Mouse (Mus musculus) kidney, embryonic 15.5 days (tissue): ENCODE measurements around the gene Fxyd6. TPM values are rescaled to one million over a fixed set of nuclear protein-coding genes. Genes with fewer than 3 reads are reported as not detected.

Experiments used
- ATAC-seq: fragments of 200-750 bp; cut with Nextera tagmentation; replicated peaks from 2 replicates; pipeline ENCODE4 v1.8.0; 2017; ENCODE audit warnings: moderate TSS enrichment; ENCODE audit not compliant: low FRiP score
- H3K27ac ChIP-seq: fragments of 300-500 bp; sonication (generic); 2 replicates; pipeline ENCODE4 v1.5.1; 2015; ENCODE audit warnings: mild to moderate bottlenecking, inconsistent platforms
- H3K27me3 ChIP-seq: fragments of 300-500 bp; sonication (generic); 2 replicates; pipeline ENCODE4 v1.6.1; 2015; ENCODE audit warnings: inconsistent platforms
- H3K36me3 ChIP-seq: fragments of 300-500 bp; sonication (generic); 2 replicates; pipeline ENCODE4 v1.6.1; 2015; ENCODE audit warnings: inconsistent platforms
- H3K4me1 ChIP-seq: fragments of 300-500 bp; sonication (generic); 2 replicates; pipeline ENCODE4 v1.6.1; 2015; ENCODE audit warnings: inconsistent platforms
- H3K4me2 ChIP-seq: fragments of 300-500 bp; sonication (generic); 2 replicates; pipeline ENCODE4 v1.6.1; 2015; ENCODE audit warnings: moderate library complexity, mild to moderate bottlenecking, inconsistent platforms
- H3K4me3 ChIP-seq: fragments of 300-500 bp; sonication (generic); replicated peaks from 2 replicates; pipeline ENCODE4 v1.5.1; 2015; ENCODE audit warnings: mild to moderate bottlenecking, inconsistent platforms
- H3K9ac ChIP-seq: fragments of 300-500 bp; sonication (generic); 2 replicates; pipeline ENCODE4 v1.6.1; 2015; ENCODE audit warnings: mild to moderate bottlenecking, inconsistent platforms
- H3K9me3 ChIP-seq: fragments of 300-500 bp; sonication (generic); replicated peaks from 2 replicates; pipeline ENCODE4 v1.6.1; 2016; ENCODE audit warnings: inconsistent platforms
- WGBS: fragments of 180-500 bp; shearing (Covaris S2); methylation state at CpG from one replicate; pipeline ENCODE4 v1.1.7; 2015; ENCODE audit warnings: mixed read lengths; 5-methylcytosine and 5-hydroxymethylcytosine counted together
- polyA plus RNA-seq: library from polyadenylated mRNA; unstranded; fragments of >200 nt; fragmentation: Nextera tagmentation; extraction: Ambion mirVana; gene quantifications from 2 replicates; pipeline ENCODE4 v1.2.1, GENCODE M21; 2015

Gene Fxyd6
- polyA plus RNA-seq, 1 experiment from 2014 or later: 187 TPM

GRCm38 (mm10) chr9:45413478-45414140 is 43.6 kb downstream of the Fxyd6 start:
- H3K4me2 ChIP-seq: no peak overlapping the region
- peaks cover 13% of the 10 kb centered on the region for H3K4me1 ChIP-seq
- peak overlapping the region; percentile 70 for H3K27ac ChIP-seq
- no peak overlapping the region for H3K4me3 ChIP-seq
- no peaks in the 10 kb centered on the region for H3K9me3 ChIP-seq
- 55% methylated on average over 5 of the region's 5 CpGs for WGBS
- 0 out of 2 replicates have a peak, but pooled peaks cover 4% of the 10 kb centered on the region for H3K27me3 ChIP-seq
- no peaks in the 10 kb centered on the region for H3K36me3 ChIP-seq
- ATAC-seq: no peak
- no peak overlapping the region for H3K9ac ChIP-seq

- H3K4me3 ChIP-seq: no peak overlapping the region
- H3K9me3 ChIP-seq: no peaks in the 10 kb centered on the region
- no peak for ATAC-seq
- peaks cover 12% of the 10 kb centered on the region for H3K4me1 ChIP-seq
- H3K27ac ChIP-seq: no peak overlapping the region
- no peaks in the 10 kb centered on the region for H3K36me3 ChIP-seq
- H3K4me2 ChIP-seq: no peak overlapping the region
- 0 out of 2 replicates have a peak, but pooled peaks cover 4% of the 10 kb centered on the region for H3K27me3 ChIP-seq
- H3K9ac ChIP-seq: no peak overlapping the region
- WGBS: 46% methylated on average over 4 of the region's 4 CpGs
Observed at GRCm38 (mm10) chr9:45415912-45416311, 45.9 kb downstream of the Fxyd6 start.

GRCm38 (mm10) chr9:45417245-45417644 is 47.3 kb downstream of the Fxyd6 start:
- ATAC-seq: no peak; the same call in 1 of the 2 replicates
- 0 out of 2 replicates have a peak overlapping the region, but pooled peaks have one; percentile 6 for H3K4me3 ChIP-seq

GRCm38 (mm10) chr9:45418252-45418651 is 48.3 kb downstream of the Fxyd6 start:
- H3K4me2 ChIP-seq: no peak overlapping the region
- H3K27ac ChIP-seq: no peak overlapping the region
- H3K27me3 ChIP-seq: 0 out of 2 replicates have a peak, but pooled peaks cover 4% of the 10 kb centered on the region
- no peaks in the 10 kb centered on the region for H3K36me3 ChIP-seq
- no peak for ATAC-seq
- H3K4me1 ChIP-seq: no peaks in the 10 kb centered on the region
- no peak overlapping the region for H3K9ac ChIP-seq
- WGBS: 58% methylated on average over 8 of the region's 8 CpGs
- no peak overlapping the region for H3K4me3 ChIP-seq
- H3K9me3 ChIP-seq: no peaks in the 10 kb centered on the region

More at GRCm38 (mm10) chr9:45417245-45417644, 47.3 kb downstream of the Fxyd6 start:
- H3K9ac ChIP-seq: 0 out of 2 replicates have a peak overlapping the region, but pooled peaks have one; percentile 21
- H3K27me3 ChIP-seq: 0 out of 2 replicates have a peak, but pooled peaks cover 4% of the 10 kb centered on the region
- H3K9me3 ChIP-seq: no peaks in the 10 kb centered on the region
- peaks cover 7% of the 10 kb centered on the region for H3K4me1 ChIP-seq
- no peak overlapping the region for H3K27ac ChIP-seq
- WGBS: 29% methylated on average over 8 of the region's 8 CpGs
- peak overlapping the region; percentile 33; the same call in 1 of the 2 replicates for H3K4me2 ChIP-seq
- no peaks in the 10 kb centered on the region for H3K36me3 ChIP-seq

GRCm38 (mm10) chr9:45421209-45421608 is 51.2 kb downstream of the Fxyd6 start:
- Histone ChIP-seq H3K27ac (no peak overlapping the region), H3K4me2 (no peak overlapping the region), H3K4me3 (no peak overlapping the region), H3K27me3 (peaks cover 11% of the 10 kb centered on the region; the same call in 1 of the 2 replicates), H3K4me1 (no peaks in the 10 kb centered on the region), H3K36me3 (no peaks in the 10 kb centered on the region), H3K9ac (no peak overlapping the region), H3K9me3 (no peaks in the 10 kb centered on the region)
- WGBS: 65% methylated on average over 8 of the region's 8 CpGs
- no peak for ATAC-seq

- Histone ChIP-seq H3K9me3 (no peaks in the 10 kb centered on the region), H3K4me1 (no peaks in the 10 kb centered on the region), H3K27ac (no peak overlapping the region), H3K4me3 (no peak overlapping the region), H3K9ac (no peak overlapping the region), H3K36me3 (no peaks in the 10 kb centered on the region), H3K4me2 (no peak overlapping the region), H3K27me3 (peaks cover 21% of the 10 kb centered on the region)
- WGBS: 72% methylated on average over 7 of the region's 7 CpGs
- ATAC-seq: no peak
Observed at GRCm38 (mm10) chr9:45422761-45423298, 52.8 kb downstream of the Fxyd6 start.

- Histone ChIP-seq H3K4me3 (no peak within 1 kb of the TSS), H3K9ac (no peak within 1 kb of the TSS), H3K4me1 (peaks cover 16% of the 10 kb centered on the region), H3K4me2 (no peak within 1 kb of the TSS), H3K36me3 (no peaks in the 10 kb centered on the region), H3K27ac (no peak within 1 kb of the TSS), H3K9me3 (no peaks in the 10 kb centered on the region), H3K27me3 (peaks cover 47% of the 10 kb centered on the region)
- ATAC-seq: no peak
- WGBS: 85% methylated on average over 4 of the region's 4 CpGs
Observed at GRCm38 (mm10) chr9:45426456-45426855, 56.5 kb downstream of the Fxyd6 start, which contains the start of gene Dscaml1. TSS of gene Dscaml1 (plus strand) at chr9:45426628.

- H3K9me3 ChIP-seq: no peaks in the 10 kb centered on the region
- WGBS: 32% methylated on average over 5 of the region's 5 CpGs
- H3K4me3 ChIP-seq: no peak overlapping the region
- no peaks in the 10 kb centered on the region for H3K36me3 ChIP-seq
- H3K4me1 ChIP-seq: peaks cover 18% of the 10 kb centered on the region
- H3K4me2 ChIP-seq: no peak overlapping the region
- no peak overlapping the region for H3K27ac ChIP-seq
- ATAC-seq: no peak
- H3K27me3 ChIP-seq: peaks cover 70% of the 10 kb centered on the region
- no peak overlapping the region for H3K9ac ChIP-seq
Observed at GRCm38 (mm10) chr9:45429392-45429791, 59.4 kb downstream of the Fxyd6 start.

- H3K4me1 ChIP-seq: peaks cover 18% of the 10 kb centered on the region
- H3K27me3 ChIP-seq: peaks cover 67% of the 10 kb centered on the region
- peak overlapping the region; percentile 3; the same call in 1 of the 2 replicates for H3K9ac ChIP-seq
- 2% methylated on average over 51 of the region's 54 CpGs for WGBS
- H3K4me3 ChIP-seq: peak overlapping the region; percentile 44
- H3K36me3 ChIP-seq: no peaks in the 10 kb centered on the region
- H3K4me2 ChIP-seq: peak overlapping the region; percentile 80
- 0 out of 2 replicates have a peak, but pooled peaks have one; percentile 46 for ATAC-seq
- H3K27ac ChIP-seq: no peak overlapping the region
- no peaks in the 10 kb centered on the region for H3K9me3 ChIP-seq
Observed at GRCm38 (mm10) chr9:45429951-45430697, 60.1 kb downstream of the Fxyd6 start.

GRCm38 (mm10) chr9:45430698-45430959 is 60.6 kb downstream of the Fxyd6 start:
- Histone ChIP-seq H3K27ac (no peak overlapping the region), H3K27me3 (peaks cover 67% of the 10 kb centered on the region), H3K9me3 (no peaks in the 10 kb centered on the region), H3K4me3 (peak overlapping the region; percentile 44), H3K4me1 (peaks cover 18% of the 10 kb centered on the region), H3K36me3 (no peaks in the 10 kb centered on the region), H3K9ac (peak overlapping the region; percentile 3; the same call in 1 of the 2 replicates), H3K4me2 (peak overlapping the region; percentile 80)
- WGBS: under 1% methylated on average over 12 of the region's 17 CpGs
- no peak; the same call in 1 of the 2 replicates for ATAC-seq

GRCm38 (mm10) chr9:45431150-45431549 is 61.2 kb downstream of the Fxyd6 start:
- H3K27ac ChIP-seq: no peak overlapping the region
- H3K36me3 ChIP-seq: no peaks in the 10 kb centered on the region
- H3K9me3 ChIP-seq: no peaks in the 10 kb centered on the region
- WGBS: 2% methylated on average over 26 of the region's 26 CpGs
- peak overlapping the region; percentile 44 for H3K4me3 ChIP-seq
- H3K27me3 ChIP-seq: peaks cover 66% of the 10 kb centered on the region
- H3K9ac ChIP-seq: 0 out of 2 replicates have a peak overlapping the region, but pooled peaks have one; percentile 8
- no peak; the same call in 1 of the 2 replicates for ATAC-seq
- H3K4me1 ChIP-seq: peaks cover 18% of the 10 kb centered on the region
- H3K4me2 ChIP-seq: peak overlapping the region; percentile 80

GRCm38 (mm10) chr9:45432639-45433038 is 62.7 kb downstream of the Fxyd6 start:
- no peak overlapping the region for H3K4me3 ChIP-seq
- H3K9ac ChIP-seq: no peak overlapping the region
- no peak overlapping the region for H3K27ac ChIP-seq
- H3K9me3 ChIP-seq: no peaks in the 10 kb centered on the region
- ATAC-seq: no peak
- no peak overlapping the region for H3K4me2 ChIP-seq
- 73% methylated on average over 12 of the region's 12 CpGs for WGBS
- H3K27me3 ChIP-seq: peaks cover 60% of the 10 kb centered on the region
- H3K36me3 ChIP-seq: no peaks in the 10 kb centered on the region
- peaks cover 18% of the 10 kb centered on the region for H3K4me1 ChIP-seq
